Mouse (Mus musculus) myocyte (in vitro differentiated cells): Measurements from ENCODE around the gene Mepce. TPM values are rescaled to one million over a fixed set of nuclear protein-coding genes. Genes with fewer than 3 reads are reported as not detected.
"Not testable (repeated sequence)": the region's sequence is repeated elsewhere in the genome, so short reads cannot be mapped to it uniquely, and the experiment has no call there.

Experiments
- H3K27me3 ChIP-seq: one replicate; pipeline ENCODE4 v1.6.1; 2011; ENCODE audit not compliant: control insufficient read depth, insufficient read depth, insufficient read length
- H3K36me3 ChIP-seq: one replicate; pipeline ENCODE4 v1.6.1; 2011; ENCODE audit not compliant: control insufficient read depth, insufficient read depth
- H3K4me2 ChIP-seq: one replicate; pipeline ENCODE4 v1.6.1; 2011; ENCODE audit warnings: low read depth, control low read depth
- H3K4me3 ChIP-seq: one replicate; pipeline ENCODE4 v1.5.1; 2011; ENCODE audit warnings: mild to moderate bottlenecking, control low read depth, moderate library complexity
- H3K79me2 ChIP-seq: one replicate; pipeline ENCODE4 v1.6.1; 2011; ENCODE audit not compliant: control insufficient read depth, insufficient read depth
- H3ac ChIP-seq: one replicate; pipeline ENCODE4 v1.6.1; 2011; ENCODE audit not compliant: control insufficient read depth, insufficient read length
- CEBPB ChIP-seq: IDR thresholded peaks from 2 replicates; pipeline ENCODE4 v1.6.1; 2011; ENCODE audit warnings: mild to moderate bottlenecking, moderate library complexity; ENCODE audit not compliant: poor library complexity, insufficient read depth, severe bottlenecking
- E2F4 ChIP-seq: IDR thresholded peaks from one replicate; pipeline ENCODE4 v1.6.1; 2011; ENCODE audit warnings: mild to moderate bottlenecking, control low read depth, moderate library complexity; ENCODE audit not compliant: insufficient read depth
- MAX ChIP-seq: IDR thresholded peaks from one replicate; pipeline ENCODE4 v1.6.1; 2011; ENCODE audit warnings: low read depth, mild to moderate bottlenecking, control low read depth
- MYOD1 ChIP-seq, 3 experiments: IDR thresholded peaks; one replicate each; pipeline ENCODE4 v1.6.1; 2011; ENCODE audit warnings: control low read depth in 2 of 3, low read depth in 2 of 3, mild to moderate bottlenecking in 2 of 3, moderate library complexity in 1 of 3; ENCODE audit not compliant: insufficient read length in 2 of 3, control insufficient read depth in 1 of 3
- MYOG ChIP-seq, 3 experiments: IDR thresholded peaks; one replicate each; pipeline ENCODE4 v1.6.1; 2011; ENCODE audit warnings: control low read depth in 2 of 3, low read depth in 2 of 3, mild to moderate bottlenecking in 2 of 3; ENCODE audit not compliant: insufficient read length in 2 of 3, control insufficient read depth in 1 of 3, insufficient read depth in 1 of 3
- POLR2A ChIP-seq: IDR thresholded peaks from one replicate; pipeline ENCODE4 v1.6.1; 2011; ENCODE audit warnings: low read depth, mild to moderate bottlenecking, control low read depth, moderate library complexity; ENCODE audit not compliant: insufficient read length
- POLR2AphosphoS2 ChIP-seq: IDR thresholded peaks from one replicate; pipeline ENCODE4 v1.6.1; 2011; ENCODE audit warnings: low read depth, control low read depth; ENCODE audit not compliant: insufficient read length
- REST ChIP-seq: IDR thresholded peaks from one replicate; pipeline ENCODE4 v1.6.1; 2011; ENCODE audit warnings: mild to moderate bottlenecking, control low read depth, moderate library complexity; ENCODE audit not compliant: insufficient read depth, insufficient read length
- SRF ChIP-seq: IDR thresholded peaks from one replicate; pipeline ENCODE4 v1.6.1; 2011; ENCODE audit warnings: low read depth; ENCODE audit not compliant: control insufficient read depth, insufficient read length
- TCF12 ChIP-seq: IDR thresholded peaks from one replicate; pipeline ENCODE4 v1.6.1; 2011; ENCODE audit warnings: mild to moderate bottlenecking, control low read depth; ENCODE audit not compliant: poor library complexity, insufficient read depth, severe bottlenecking
- TCF3 ChIP-seq: IDR thresholded peaks from one replicate; pipeline ENCODE4 v1.6.1; 2011; ENCODE audit warnings: low read depth, control low read depth; ENCODE audit not compliant: insufficient read length
- USF1 ChIP-seq: IDR thresholded peaks from one replicate; pipeline ENCODE4 v1.6.1; 2011; ENCODE audit warnings: low read depth, mild to moderate bottlenecking, control low read depth, moderate library complexity
- polyA plus RNA-seq: library from polyadenylated mRNA; unstranded; fragments of >200 nt; fragmentation: generic; extraction: Trizol; gene quantifications from one replicate; pipeline ENCODE4 v1.2.1, GENCODE M21; 2012; ENCODE audit warnings: missing spikeins

Gene Mepce
- 34.4 TPM for polyA plus RNA-seq

GRCm38 (mm10) chr5:137787151-137787928 lies at the start of gene Mepce, which contains the start of gene Zcwpw1:
Gene Mepce (minus strand): TSS chr5:137787655.
Gene Zcwpw1 (plus strand): TSS chr5:137787798.
- Histone ChIP-seq H3K4me3 (peak within 1 kb of the TSS; percentile 79), H3K4me2 (peak within 1 kb of the TSS; percentile 99)
- TF ChIP-seq MYOD1 (IDR thresholded peaks at IDR 0.05; ENCODE audit: control insufficient read depth in 1 of 3, insufficient read length in 2 of 3, low read depth in 2 of 3) = no peak
- no peak for TF ChIP-seq MYOG (IDR thresholded peaks at IDR 0.05; ENCODE audit: control insufficient read depth in 1 of 3, insufficient read depth in 1 of 3, insufficient read length in 2 of 3, low read depth in 2 of 3)
- TF ChIP-seq TCF12 = no peak
- no peak for TF ChIP-seq TCF3
- TF ChIP-seq CEBPB = no peak
- TF ChIP-seq POLR2AphosphoS2 = peak; percentile 45
- no peak for TF ChIP-seq REST
- no peak for TF ChIP-seq SRF
- TF ChIP-seq MAX = peak; percentile 97
- TF ChIP-seq POLR2A = peak; percentile 76
- TF ChIP-seq USF1 = no peak
- peak; percentile 76 for TF ChIP-seq E2F4

GRCm38 (mm10) chr5:137837110-137837509 lies 49.7 kb upstream of the Mepce start:
- H3K4me2 ChIP-seq, H3K4me3 ChIP-seq, H3K36me3 ChIP-seq, H3K79me2 ChIP-seq, H3ac ChIP-seq, H3K27me3 ChIP-seq: not testable (repeated sequence)

More at GRCm38 (mm10) chr5:137787151-137787928, at the start of gene Mepce, which contains the start of gene Zcwpw1:
- H3K36me3 ChIP-seq = peaks cover 3% of the 10 kb centered on the region
- H3K79me2 ChIP-seq = peaks cover 24% of the 10 kb centered on the region
- H3ac ChIP-seq = peak within 1 kb of the TSS; percentile 99
- H3K27me3 ChIP-seq = no peaks in the 10 kb centered on the region

DNA sequence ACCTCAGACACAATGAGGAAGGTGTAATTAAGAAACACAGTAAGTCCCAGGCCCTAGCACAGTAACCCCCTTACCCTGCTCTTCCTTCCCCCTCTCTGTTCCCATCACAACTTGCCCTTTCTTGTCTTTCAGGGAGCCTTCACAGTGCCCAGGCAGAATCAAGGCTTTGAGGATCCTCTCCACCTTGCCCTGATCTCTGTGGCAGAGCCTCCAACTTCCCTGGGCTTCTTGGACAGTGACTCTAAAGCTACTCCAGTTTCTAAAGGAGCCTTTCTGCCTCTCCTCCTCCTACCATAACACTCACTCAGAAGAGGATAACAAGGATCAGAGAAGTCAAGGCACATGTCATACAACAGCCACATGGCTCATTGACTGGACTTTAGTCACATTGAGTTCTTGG lies 49.2 kb upstream of the Mepce start:
- Histone ChIP-seq H3K79me2 (no peaks in the 10 kb centered on the region), H3K4me2 (no peak overlapping the region), H3K4me3 (no peak overlapping the region), H3K27me3 (no peaks in the 10 kb centered on the region), H3ac (no peak overlapping the region), H3K36me3 (no peaks in the 10 kb centered on the region)
- TF ChIP-seq REST (no peak), TCF3 (no peak), CEBPB (no peak), MYOG (IDR thresholded peaks at IDR 0.05; ENCODE audit: control insufficient read depth in 1 of 3, insufficient read depth in 1 of 3, insufficient read length in 2 of 3, low read depth in 2 of 3) (no peak), MAX (no peak)

DNA sequence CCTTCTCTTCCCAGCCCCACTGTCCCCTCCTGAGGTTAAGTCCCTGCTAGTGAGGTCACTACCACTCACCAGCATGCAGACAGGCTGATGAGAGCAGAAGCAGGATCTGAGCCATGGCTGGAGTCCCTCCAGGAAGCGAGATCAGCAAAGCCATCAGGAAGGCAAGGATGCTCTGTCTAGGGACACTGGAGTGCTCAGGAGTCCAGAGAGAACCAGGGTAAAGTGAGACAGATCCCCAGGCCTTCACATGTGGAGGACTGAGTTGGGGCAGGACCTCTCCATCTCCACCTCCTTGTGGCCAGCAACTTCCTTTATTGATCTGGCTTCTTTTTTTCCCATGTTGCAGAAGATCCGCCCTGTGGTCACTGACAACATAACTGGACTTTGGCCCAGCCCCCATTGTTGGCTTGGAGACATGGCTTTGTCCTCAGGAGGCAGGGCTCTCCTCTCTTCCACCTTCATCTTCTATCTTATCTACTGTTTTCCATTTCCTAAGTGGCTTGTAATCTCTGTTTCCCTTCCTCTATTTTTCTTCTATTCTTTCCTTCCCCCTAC lies 48.6 kb upstream of the Mepce start, which contains the start of gene Pilra:
Pilra (minus strand) TSS at position 316 of the 555 bp plus-strand sequence.
- H3K36me3 ChIP-seq, H3K4me3 ChIP-seq, H3ac ChIP-seq, H3K27me3 ChIP-seq, H3K79me2 ChIP-seq, H3K4me2 ChIP-seq: not testable (repeated sequence)

DNA sequence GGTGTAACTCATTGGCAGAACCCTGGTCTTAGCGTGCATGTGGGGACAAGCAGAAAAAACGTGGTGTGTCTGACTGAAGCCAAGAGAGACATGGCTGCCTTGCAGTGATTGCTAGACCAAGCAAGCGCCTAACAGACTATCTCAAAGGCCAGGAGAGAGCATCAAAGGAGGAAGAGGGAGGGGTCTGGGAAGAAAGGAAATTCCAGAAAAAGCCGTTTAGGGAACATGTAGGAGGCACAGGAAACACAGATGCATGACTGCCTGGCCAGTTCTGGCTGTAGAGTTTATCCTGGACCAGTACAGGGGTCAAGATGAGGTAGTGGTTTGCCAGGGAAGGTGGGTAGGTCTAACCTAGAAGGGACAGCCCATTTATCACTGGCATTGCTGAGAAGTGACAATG lies 46.0 kb upstream of the Mepce start:
- TF ChIP-seq TCF3 (no peak), MAX (no peak), TCF12 (no peak), MYOD1 (IDR thresholded peaks at IDR 0.05; ENCODE audit: control insufficient read depth in 1 of 3, insufficient read length in 2 of 3, low read depth in 2 of 3) (no peak), USF1 (no peak), REST (no peak), POLR2AphosphoS2 (no peak), E2F4 (no peak), CEBPB (no peak), MYOG (IDR thresholded peaks at IDR 0.05; ENCODE audit: control insufficient read depth in 1 of 3, insufficient read depth in 1 of 3, insufficient read length in 2 of 3, low read depth in 2 of 3) (no peak), POLR2A (no peak), SRF (no peak)
- H3K79me2 ChIP-seq = no peaks in the 10 kb centered on the region
- H3ac ChIP-seq = no peak overlapping the region
- no peaks in the 10 kb centered on the region for H3K27me3 ChIP-seq
- no peak overlapping the region for H3K4me2 ChIP-seq
- H3K36me3 ChIP-seq = no peaks in the 10 kb centered on the region
- H3K4me3 ChIP-seq = no peak overlapping the region
